Mouse (Mus musculus) c-Kit-positive CD71-positive TER-119-positive erythroid progenitor cells, embryonic 14.5 days (primary cell): ENCODE data around the gene Rad54l2.

Experiments used
- DNase-seq: peaks from one replicate; pipeline ENCODE4 v3.0.0-alpha.2; 2013; ENCODE audit warnings: low spot score

Gene Rad54l2

DNA sequence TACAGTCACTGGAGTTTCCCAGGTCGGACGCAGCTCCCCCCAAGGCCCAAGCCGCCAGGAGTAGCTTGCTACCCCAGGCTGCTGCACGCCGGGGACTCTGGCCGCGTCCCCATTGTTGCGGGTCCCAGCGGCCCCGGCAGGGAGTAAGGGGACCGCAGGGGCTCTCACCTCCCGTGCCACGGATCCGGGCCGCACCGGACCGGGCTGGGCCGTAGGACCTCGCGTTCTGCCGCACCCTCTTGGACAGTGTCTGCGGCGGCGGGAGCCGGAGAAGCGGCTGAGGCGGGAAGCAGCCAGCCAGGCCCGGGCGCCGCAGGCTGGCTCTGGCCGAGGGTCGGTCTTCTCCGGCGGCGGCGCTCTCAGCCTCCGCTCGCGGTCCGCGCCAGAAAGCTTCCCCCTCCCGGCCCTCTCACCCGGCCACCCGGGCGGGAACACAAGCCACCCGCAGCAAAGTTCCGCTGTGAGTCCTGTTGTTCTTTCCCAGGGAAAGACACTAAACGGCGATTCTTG is at the start of gene Rad54l2:
Gene Rad54l2, minus strand, starts transcription at position 383 of the 510 bp plus-strand sequence.
- DNase-seq, result peak; percentile 76

DNA sequence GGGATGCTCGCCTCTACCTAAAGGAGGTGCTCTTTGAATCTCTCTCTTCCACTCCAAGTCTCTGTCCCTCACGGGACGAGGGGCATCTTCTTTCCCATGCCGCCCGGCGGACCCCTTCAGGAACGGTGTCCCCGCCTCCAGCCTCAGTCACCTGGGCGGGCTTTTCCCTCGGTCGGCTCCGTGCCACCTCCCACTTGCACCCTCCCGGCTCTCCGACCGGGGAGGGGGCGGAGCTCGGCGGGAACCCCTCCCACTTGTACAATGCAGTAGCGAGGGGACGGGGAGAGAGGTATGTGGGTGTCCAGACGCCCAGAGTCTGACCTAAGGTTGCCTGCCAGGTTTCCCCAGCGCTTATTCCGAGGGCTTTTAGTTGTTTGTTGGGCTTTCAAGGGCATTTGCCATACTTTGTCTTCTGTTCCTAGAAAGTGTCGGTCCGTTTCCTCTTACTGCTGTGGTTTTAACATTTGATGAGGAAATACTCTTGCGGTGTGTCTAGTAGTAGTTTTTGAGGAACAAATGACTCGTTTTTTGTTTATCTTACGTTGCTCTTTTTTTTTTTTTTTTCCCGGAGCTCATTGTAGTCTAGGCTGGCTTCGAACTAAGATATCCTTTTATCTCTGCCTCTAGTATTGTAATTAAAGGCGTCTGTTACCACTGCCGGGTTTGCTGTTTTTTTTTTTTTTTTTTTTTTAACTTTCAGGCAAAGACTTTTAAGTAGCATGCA is 33.5 kb upstream of the Rad54l2 start:
- DNase-seq, result peak; percentile 89

DNA sequence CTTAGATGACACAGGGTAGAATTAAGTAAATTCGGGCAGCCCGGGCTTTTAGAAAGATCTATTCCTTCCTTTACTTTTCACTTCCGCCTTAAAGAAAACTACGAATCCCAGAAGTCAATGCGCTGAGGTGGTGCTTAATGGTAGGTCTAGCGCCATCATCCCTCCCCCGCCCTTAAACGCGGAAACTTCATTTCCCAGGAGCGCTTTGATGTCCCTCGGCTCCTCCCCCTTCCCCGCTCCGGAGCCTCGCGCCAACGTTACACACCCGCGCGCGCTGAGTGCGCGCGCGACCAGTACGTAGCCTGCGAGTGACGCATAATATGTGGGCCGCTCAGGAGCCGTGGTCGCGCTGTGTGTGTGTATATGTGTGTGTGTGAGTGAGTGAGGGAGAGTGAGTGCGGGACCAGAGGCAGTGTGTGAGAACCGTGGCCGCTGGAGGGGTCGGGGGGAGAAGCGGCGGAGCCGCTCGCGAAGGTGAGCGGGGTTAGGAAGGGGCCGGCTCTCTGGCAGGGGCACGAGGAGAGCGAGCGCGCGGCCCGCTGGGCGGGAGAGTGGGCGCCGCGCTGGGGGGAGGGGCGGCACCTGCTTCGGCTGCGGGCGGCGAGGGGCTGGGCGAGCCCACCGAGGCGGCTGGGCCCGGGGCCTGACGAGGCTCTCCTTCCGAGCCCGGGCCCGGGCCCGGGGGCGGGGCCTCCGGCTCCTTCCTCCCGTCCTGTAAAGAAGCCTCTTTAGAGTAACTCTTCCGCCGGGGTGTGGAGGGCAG is 32.8 kb upstream of the Rad54l2 start, which contains the start of gene Dcaf1:
Gene Dcaf1, plus strand, starts transcription at position 257 of the 763 bp plus-strand sequence.
- peak; percentile 98 for DNase-seq

DNA sequence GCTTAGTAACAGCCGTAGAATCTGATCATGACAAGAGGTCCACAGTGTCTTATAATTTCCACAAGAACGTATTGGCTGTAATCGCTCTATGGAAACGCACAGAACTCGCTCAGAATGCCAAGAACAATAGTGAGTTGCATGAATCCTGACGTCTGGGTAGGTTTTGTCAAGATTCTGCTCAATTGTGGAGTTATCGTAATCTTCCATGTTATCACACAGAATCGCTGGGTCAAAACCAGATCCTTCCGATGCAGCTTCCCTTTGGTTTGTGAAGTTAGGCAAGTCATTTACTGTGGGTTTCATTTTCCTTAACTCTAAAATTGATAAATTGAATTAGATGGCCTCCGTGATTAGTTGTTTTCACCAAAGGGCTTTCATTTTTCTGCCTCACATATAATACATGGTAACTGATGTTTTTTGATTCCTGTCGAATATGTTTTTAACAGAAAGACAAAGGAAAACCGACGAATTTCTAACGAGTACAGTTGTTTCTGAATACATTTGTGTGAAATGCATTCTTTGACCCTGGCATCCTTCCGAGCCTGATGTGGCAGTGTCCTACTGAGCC is 32.1 kb upstream of the Rad54l2 start:
- DNase-seq, result no peak

DNA sequence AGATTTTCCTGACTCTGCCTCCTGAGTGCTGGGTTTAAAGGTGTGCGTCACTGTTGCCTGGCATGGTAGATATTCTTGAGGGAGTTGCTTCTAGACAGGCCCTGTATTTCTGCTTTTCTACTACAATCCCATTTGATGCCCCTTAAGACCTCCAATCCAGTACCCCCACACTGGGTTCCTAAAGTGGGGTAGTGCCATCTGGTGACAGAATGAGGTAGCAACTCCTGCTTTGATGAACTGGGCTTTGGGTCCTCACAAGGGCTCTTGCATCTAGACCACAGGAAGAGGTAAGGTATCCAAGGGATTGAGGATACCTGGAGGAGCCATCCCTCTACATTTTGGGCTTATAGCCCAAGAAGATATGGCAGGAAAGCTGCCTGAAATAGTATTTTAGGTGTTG is 30.2 kb upstream of the Rad54l2 start:
- DNase-seq, result no peak

DNA sequence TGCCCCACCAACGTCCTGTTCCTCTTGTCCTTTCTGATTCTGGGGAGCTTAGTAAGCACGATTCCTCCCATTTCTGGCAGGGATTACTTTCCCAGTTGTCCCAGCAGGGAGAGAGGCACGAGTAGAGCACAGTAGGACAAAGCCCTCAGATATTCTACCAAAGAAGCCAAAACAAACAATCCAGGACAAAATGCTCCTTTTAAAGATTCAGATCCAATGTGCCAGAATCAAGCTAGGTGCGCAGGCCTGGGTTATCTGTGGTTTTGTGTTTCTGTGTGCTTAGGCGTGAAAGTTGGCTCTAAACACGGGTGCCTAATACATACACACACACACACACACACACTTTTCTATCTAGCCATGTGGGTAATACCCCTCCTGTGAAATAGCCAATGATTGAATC is 29.2 kb upstream of the Rad54l2 start:
- no peak for DNase-seq

DNA sequence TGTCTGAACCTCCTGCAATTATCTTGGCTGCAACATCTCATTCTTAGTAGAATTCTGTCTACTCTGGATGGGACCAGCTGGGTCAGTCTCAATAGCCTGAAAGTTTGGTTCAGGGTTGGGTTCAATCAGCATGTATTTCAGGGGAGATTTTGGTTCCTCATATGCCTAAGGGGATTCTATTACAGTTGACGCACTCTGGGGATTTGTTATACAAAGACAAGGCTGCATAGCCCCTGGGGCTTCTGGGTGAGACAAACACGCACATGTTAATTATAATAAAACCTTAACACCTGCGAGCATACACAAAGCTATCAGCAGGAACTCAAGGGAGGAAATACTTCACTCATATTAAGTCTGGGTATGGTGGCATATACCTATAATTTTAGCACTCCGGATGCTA is 17.5 kb upstream of the Rad54l2 start:
- no peak for DNase-seq

DNA sequence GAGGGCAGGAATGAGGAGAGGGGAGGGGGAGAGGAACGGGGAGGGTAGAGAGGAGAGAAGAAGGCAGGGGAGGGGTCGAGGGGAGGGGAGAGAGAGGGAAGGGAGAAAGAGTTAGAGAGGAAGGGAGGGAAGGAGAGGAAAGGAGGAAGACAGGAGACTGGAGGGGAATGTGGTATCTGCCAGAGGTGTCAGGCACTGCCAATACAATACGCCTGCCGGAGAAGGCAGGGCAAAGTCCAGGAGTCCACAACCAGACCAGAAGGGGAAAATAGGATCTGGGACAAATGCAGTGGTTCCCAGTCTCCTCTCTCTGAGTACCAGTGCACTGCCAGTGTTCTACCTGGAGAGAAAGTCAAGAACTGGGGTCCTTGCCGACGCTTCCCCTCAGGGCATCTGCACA is 1.8 kb upstream of the Rad54l2 start:
- DNase-seq, result no peak

DNA sequence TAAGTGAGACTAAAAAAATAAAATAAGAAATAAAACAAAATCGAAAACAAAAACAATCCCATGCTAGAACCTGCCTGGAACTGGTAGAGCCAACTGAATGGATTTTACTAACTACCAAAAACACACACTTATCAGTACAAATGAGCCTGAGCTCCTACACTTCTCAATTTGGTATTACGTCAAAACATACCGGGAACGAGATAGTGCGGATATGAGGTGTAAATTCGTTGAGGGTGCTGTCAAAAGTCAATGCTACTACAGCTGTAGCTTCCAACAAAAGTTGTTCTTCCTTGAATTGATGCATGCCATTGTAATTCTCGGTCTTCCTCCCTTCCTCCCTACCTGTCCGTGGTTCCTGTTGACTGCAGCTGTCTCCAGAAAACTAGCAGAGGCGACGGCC is 369 bp upstream of the Rad54l2 start:
- DNase-seq, result no peak

DNA sequence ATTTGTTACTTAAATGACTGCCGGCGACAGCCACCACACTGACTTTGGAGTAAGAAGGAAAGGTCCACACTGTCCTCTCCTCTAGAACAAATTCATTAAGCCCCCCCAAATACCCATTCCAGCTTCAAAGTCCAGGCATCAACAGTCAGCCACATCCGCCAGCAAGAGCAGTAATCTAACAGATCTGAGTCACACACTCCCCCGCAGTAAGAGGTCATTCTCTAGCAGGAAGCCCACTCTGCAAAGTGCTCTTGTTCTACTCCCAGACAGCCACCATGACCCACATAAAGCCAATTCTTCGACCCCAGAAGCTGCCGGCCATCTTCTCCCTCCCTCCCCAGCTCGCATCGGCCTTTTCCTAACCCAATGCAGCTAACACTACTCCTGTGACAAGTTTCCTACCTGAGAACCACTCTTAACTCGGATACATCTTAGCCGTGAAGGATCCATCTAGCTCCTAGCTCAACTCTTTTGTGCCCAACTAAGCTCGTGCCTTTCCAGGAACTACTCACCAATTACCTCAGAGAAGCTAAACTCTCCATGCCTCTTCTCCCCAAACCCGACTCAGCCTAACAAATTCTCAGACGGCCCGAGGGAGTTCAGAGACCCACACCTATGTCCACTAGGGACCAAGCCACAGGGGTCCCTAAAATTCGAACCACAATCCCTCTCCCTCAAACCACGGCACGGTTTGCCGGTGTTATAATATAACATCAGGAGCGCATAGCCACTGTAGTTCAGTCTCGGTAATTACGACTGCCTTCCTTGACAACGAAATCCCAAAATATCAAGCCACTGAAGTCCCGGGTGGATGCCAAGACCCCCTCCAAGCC is 799 bp downstream of the Rad54l2 start:
- DNase-seq, result peak; percentile 37

DNA sequence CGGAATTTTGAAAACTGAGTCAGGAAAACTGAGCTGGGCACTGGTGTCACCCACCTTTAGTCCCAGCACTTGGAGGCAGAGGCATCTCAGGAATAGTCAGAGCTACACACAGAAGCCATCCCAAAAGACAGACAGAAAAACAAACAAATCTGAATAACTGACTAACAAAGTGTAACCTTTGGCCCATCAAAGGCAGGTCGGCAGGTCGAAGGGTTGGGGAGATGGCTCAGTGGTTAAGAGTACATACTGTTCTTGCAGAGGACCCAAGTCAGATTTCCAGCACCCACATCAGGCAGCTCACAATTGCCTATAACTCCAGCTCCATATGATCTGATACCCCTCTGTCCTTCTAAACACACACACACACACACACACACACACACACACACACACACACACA is 3.8 kb downstream of the Rad54l2 start:
- DNase-seq, result no peak

DNA sequence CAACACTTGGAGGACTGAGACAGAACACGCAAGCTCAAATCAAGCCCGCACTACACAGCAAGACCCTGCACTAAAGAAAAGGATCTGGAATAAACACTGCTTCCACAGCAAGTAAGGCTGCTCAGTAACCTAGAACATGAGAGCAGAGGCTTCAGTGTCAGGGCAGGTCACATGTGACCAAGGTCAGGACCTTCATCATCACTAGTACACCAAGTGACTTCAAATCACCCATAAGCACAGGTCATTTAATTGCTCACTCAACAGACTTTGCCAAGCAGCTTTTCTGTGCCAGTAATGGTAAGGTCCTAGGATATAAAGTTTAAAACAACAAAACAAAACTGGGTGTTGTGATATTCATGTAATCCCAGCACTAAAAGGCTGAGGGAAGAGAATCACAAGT is 5.4 kb downstream of the Rad54l2 start:
- no peak for DNase-seq

DNA sequence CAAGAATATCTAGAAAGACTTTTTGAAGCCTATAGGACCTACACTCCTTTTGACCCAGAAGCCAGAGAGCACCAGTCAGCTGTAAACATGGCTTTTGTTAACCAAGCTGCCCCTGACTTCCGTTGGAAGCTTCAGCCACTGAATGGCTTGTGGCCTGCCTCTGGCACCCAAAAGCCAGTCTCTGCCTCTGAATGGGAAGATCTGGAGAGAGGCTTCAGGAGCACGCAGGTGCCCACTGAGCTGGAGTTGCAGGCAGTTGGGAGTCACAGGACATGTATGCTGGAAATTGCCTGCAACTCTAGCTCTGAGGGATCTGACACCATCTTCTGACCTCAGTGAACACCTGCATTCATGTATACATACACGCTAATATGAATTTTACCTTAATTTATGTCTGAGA is 8.9 kb downstream of the Rad54l2 start:
- DNase-seq, result no peak

DNA sequence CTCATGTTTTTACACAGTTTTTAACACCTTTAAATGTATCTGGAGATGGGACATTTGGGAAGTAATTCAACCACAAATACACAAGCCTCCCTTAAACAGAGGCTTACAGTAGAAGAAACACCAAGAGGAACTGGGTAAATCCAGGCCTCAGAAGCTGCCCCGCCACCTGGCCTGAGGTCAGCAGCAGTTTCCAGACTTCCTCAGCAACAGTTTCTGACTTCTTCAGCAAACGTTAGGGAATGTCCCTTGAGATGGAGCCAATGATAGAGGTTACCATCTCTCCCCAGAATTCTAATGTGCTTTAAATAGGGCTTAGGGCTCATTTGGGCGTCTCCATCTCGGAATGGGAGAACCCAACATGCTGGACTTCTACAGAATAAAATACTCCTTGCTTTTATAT is 10.7 kb downstream of the Rad54l2 start:
- DNase-seq, result no peak

DNA sequence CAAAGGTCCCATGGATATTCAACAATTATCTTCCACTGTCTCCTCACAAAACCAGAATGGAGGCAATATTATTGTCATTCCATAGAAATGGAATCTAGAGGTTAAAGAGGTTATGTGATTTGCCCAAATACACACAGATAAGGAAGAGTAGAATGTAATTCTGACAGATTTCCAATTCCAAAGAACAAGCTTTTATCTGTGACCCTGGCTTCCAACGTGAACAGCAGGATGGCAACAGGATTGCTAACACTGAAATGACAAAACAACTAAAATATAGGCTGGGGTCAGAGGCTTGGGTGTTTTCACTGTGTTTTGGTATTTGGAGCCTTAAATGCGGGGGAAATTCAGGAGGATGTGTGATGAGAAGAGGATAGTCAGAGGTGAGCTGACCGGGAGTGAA is 11.6 kb downstream of the Rad54l2 start:
- DNase-seq, result no peak

DNA sequence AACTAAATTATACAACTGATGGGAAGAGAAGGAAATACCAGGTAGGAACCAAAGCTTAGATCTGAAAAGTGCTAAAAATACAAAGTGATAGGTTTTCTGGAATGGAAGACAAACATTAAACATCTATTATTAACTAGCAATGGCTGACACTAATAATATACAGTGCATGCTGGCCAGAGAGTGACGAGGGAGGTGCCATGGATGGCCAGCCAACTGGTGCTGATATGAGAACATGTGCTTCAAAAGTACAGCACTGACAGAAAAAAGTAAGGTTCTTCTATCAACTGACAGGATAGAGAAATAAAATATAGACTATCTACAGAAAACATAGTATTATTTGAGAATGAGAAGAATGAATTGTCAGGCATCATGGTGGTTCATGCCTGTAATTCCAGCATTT is 12.9 kb downstream of the Rad54l2 start:
- DNase-seq, result no peak

DNA sequence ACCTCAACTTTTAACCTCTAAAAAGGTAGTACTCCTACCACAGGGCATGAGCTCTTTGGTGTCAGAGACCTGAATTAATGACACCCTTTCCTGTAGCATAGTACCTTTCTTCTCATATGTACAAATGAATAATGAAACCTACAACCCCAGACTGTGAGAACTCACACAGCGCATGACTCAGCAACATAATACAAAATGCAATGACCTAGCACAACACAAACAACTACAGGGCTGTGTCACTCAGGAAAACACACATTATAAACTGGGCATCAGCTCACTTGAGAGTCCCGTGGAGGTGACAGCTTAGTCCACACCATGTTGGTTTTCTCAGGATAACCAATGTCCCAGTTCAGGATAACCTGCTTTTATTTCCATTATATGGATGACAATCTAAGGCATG is 17.2 kb downstream of the Rad54l2 start:
- no peak for DNase-seq

DNA sequence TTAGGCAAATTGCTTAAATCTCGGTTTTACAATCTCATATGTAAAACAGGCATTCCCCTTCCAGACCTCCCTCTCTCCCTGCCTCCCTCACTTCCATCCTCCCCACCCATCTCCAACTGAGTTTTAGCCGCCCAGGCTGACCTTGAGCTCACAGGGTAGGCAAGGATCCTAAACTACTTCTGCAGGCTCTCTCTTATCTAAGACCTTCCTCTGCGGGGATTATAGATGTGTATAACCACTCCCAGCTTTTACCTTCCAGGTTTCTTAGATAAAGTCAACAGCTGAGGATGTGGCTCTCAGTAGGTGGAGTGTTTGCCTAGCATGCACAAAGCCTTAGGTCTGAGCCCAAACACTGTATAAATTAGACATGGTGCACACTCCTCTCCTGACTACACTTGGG is 18.8 kb downstream of the Rad54l2 start:
- no peak for DNase-seq

DNA sequence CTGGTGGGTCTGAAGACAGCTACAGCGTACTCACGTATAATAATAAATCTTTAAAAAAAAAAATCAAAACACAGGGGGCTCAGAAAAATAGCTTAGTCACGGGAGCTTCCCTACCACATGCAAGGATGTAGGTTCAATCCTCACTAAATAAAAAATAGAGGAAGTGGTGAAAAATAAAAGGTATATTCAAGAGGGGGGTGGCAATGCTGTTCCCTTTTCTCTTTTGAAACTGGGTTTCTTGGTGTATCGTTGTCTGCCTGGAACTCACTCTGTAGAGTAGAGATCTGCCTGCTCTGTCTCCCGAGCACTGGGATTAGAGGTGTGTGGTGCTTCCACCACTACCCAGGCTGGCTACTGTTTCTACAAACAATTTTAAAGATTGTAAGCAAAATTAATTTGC is 19.2 kb downstream of the Rad54l2 start:
- DNase-seq, result no peak

DNA sequence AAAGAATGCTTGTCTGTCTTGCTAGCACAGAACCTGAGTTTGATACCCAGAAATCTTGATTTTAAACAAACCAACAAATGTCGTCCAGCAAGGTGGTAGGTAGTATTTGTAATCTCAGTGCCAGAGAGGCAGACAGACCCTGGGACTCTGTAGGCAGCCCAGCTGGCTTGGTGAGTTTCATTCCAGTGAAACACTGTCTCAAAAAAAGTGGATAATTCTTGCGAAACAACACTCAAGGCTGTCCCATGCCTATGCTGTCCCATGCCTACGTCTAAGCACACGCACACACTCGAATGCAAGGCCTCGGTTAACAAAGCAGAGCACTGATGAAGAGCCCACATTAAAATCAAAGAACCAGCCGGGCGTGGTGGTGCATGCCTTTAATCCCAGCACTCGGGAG is 32.6 kb downstream of the Rad54l2 start:
- no peak for DNase-seq

DNA sequence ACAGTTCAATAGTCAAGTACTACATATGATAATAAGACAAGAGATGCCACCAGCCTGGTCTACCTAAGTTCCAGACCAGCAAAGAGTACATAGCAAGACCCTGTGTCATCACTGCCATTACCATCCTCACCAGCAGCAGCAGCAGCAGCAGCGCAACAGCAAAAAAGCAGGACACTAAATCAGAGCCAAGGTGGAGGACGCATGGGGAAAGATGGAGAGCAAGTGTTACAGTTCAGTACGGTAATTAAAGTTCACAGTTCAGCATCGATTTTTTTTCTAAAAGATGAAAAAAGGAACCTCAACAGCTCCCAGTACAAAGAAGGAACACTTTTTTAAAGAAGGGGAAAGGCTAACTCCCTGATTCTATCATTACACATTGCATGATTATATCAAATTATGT is 33.2 kb downstream of the Rad54l2 start:
- DNase-seq, result no peak

DNA sequence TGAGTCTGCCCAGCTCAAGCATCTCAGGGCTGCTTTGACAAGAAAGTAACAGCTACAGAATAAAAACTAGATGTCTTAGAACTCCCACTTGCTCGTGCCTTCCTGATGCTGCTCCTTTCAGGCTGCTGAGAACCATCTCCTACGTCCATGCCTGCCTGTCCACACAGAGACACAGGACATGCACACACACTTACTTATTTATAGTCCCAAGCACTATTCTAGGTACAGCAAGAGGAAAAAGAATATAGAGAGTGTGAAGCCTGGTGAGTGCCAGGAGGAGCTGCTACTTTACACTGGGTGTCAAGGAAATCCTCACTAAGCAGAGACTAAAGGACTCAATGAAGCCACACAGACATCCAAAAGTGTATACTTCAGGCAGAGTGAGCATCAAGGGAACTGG is 34.7 kb downstream of the Rad54l2 start:
- DNase-seq, result no peak
